Mouse (Mus musculus) testis, postnatal 10 days (tissue): ENCODE data around the gene Rbak.
"Not testable (repeated sequence)": the region's sequence is repeated elsewhere in the genome, so short reads cannot be mapped to it uniquely, and the experiment has no call there.

Experiments used
- DNase-seq: peaks from one replicate; pipeline ENCODE4 v3.0.0; 2021; ENCODE audit warnings: low spot score

The Rbak gene

DNA sequence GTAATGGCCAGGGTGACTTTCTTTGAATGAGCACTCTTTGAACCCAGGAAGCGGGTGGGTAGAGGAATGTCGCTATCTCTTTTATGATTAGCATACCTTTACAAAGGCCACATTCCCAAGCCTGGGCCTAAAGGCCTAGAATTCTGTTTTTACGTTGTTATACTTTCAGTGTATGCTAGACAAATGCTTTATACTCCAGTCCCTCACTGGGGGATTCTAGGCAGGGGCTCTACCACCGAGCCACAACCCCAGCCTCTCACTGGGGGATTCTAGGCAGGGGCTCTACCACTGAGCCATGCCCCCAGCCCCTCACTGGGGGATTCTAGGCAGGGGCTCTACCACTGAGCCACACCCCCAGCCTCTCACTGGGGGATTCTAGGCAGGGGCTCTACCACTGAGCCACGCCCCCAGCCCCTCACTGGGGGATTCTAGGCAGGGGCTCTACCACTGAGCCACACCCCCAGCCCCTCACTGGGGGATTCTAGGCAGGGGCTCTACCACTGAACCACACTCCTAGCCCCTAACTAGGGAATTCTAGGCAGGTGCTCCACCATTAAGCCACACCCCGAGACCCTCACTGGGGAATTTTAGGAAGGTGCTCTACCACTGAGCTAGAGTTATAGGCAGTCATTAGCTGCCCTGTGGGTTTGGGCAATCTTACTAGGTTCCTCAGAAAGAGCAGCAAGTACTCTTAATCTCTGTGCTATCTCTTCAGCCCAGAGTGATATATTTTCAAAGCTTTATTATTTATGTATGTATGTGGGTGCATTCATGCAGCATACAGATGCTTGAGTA lies 46.2 kb downstream of the Rbak start:
- DNase-seq: not testable (repeated sequence)

DNA sequence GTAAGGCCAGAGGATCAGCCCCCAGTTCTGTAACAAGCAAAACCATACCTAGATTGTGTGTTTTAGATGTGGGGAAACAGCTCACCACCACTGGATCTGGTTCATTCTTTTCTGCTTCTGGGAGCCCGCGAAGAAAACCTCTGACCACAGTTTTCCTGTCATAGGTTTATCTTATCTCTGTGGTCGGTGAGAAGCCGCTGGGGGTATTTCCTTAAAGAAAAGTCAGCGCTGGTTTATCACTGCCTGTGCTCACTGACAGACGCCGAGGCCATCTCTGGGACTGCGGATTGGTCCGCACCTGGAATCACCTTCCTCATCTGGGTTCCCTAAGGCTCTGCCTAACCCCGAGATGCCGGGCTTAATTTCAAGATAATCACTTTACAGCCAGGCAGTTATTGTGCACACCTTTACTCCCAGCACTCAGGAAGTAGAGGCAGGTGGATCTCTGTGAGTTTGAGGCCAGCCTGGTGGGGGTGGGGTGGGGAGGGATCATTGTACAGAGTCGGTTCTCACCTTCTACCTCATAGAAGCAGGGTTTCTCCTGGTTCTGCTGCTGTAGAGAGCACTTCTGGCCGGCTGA lies 47.5 kb downstream of the Rbak start:
- DNase-seq: no peak

DNA sequence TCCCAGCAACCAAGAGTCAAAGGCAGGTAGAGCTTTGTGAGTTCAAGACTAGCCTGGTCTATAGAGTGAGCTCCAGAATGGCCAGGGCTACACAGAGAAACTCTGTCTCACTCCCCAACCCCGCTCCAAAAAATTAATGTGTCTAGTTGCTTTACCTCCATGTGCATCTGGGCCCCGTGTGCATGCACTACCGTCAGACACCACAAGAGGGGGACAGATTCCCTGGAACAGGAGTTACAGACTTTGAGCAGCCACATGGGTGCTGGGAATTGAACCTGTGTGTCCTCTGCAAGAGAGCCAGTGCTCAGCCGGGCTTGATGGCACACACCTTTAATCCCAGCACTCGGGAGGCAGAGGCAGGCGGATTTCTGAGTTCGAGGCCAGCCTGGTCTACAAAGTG lies 50.2 kb downstream of the Rbak start:
- no peak for DNase-seq

DNA sequence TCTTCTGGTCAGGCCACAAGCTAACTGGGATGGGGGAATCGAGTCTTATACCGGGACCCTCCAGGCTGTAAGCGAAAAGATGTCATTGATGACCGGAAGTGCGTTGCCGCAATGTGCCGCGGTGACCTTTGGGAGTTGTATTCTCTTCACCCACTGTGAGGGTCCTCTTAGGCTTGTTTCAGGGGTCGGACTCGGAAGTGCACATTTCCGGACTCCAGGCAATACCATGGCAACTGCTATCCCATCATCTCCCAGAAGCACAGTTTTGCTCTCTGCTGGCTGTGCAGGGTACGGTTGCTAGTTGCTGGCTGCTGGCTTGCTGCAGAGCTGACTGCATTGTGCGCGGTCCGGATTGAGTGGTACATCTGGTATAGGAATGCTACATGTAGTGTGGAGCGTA lies 51.5 kb downstream of the Rbak start:
- no peak for DNase-seq

DNA sequence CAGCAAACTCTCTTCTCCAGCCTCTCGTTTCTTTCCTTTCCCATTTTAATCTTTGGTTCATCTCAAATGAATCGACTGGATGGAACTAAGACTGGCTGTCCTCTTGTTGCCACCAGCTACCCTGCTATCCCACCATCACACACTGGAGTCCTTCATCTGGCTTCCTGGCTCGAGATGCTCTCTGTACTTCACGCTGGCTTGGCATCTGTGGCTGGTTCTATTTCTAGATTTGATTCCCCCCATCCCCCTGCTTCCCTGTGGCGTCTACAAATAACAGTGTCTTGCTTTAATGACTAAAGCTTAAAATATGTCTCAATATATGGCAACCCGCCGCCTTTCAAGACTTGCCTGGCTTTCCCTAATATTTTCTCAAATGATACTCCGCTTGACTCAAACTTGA lies 52.7 kb downstream of the Rbak start:
- no peak for DNase-seq

DNA sequence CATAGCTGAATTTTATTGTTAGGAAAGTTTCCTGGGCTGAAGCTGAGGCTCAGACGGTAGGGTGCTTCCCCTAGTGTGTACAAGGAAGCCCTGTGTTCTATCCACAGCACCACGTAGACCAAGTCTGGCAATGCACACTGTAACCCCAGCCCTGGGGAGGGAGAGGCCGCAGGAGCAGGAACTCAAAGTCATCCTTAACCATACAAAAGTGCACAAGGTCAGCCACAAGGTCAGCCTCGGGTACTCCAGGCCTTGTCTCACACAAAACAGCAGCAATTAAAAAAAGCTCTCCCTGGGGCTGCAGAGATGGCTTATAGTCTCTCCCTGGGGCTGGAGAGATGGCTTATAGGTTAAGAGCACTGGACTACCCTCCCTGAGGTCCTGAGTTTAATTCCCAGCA lies 53.7 kb downstream of the Rbak start:
- no peak for DNase-seq

DNA sequence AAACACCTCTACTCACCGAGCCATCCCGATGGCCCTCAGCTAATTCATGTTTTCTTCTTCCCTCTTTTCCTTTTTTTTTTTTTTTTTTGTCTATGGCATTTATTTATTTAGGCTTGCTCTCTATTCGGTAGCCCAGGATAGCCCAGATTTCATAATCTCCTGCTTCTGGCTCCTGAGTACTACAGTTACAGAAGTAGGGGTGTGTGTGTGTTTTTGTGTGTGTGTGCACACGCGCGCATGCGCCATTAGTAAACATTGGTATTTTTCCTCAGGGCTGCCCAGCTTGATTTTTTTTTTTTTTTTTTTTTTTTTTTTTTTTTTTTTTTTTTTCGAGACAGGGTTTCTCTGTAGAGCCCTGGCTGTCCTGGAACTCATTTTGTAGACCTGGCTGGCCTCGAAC lies 54.5 kb downstream of the Rbak start:
- no peak for DNase-seq

GRCm38 (mm10) chr5:143125601-143126000 lies 55.0 kb downstream of the Rbak start:
- DNase-seq: no peak

DNA sequence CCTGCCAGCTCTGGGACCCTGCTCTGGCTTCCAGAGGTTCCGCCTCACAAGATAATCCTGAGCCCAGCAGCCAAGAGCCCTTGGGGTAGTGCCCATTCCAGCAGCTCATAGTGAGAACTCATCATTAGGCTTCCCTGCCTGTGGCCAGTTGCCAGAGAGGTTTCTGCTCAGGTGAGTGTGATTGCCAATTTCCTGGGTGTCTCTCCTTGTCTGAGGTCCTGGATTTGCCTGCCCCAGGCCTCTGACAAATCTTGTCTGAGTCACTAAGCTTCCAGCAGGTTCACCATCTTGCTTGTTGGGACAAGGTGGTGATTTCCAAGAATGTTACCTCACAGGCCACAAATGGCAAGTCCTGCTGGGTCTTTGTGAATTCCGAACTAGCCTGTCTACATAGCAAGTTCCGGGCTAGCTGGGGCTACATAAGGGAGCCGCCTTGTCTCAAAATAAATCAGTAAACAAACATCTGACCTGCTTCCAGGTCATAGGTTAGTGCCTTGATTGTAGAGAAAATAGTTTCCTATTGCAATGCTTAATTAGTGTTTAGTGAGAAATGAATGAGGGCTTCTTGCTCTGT lies 55.7 kb downstream of the Rbak start:
- no peak for DNase-seq

- no peak for DNase-seq
Measured at GRCm38 (mm10) chr5:143122673-143123072, 57.9 kb downstream of the Rbak start.
